Mouse (Mus musculus) thymus, adult 2 months (tissue): ENCODE data around the gene Uba7.

ENCODE experiments used
- CTCF ChIP-seq: fragments of 200-500 bp; IDR thresholded peaks from 2 replicates; pipeline ENCODE4 v1.5.1; 2012; ENCODE audit warnings: mild to moderate bottlenecking, control low read depth, low read length, moderate library complexity, borderline replicate concordance; ENCODE audit not compliant: control insufficient read depth, poor library complexity, insufficient read depth; ENCODE audit errors: extremely low read depth
- POLR2A ChIP-seq: fragments of 200-500 bp; IDR thresholded peaks from 2 replicates; pipeline ENCODE4 v1.6.1; 2012; ENCODE audit warnings: mild to moderate bottlenecking, low read length, control low read depth, moderate library complexity; ENCODE audit not compliant: control insufficient read depth, poor library complexity, insufficient read depth; ENCODE audit errors: extremely low read depth

- TF ChIP-seq CTCF (no peak), POLR2A (no peak)
Measured at GRCm38 (mm10) chr9:107928169-107928568, 47.1 kb upstream of the Uba7 start, which contains the start of gene Actl11.
